Mouse (Mus musculus) CH12.LX (cell line): Measurements from ENCODE around the gene Ly6g5b. TPM values are rescaled to one million over a fixed set of nuclear protein-coding genes. Genes with fewer than 3 reads are reported as not detected.

Source experiments
- DNase-seq: peaks from one replicate; pipeline ENCODE4 v3.0.0-alpha.2; 2013; ENCODE audit errors: extremely low read depth
- H3K27ac ChIP-seq: 2 replicates; pipeline ENCODE4 v1.5.1; 2012; ENCODE audit warnings: low read depth, mild to moderate bottlenecking, control low read depth, moderate library complexity; ENCODE audit not compliant: insufficient read depth
- H3K27me3 ChIP-seq: replicated peaks from 2 replicates; pipeline ENCODE3; 2012; ENCODE audit warnings: inconsistent platforms
- H3K36me3 ChIP-seq, 2 experiments: replicated peaks in 1 of 2; 2 replicates each; pipeline versions ENCODE3 to v1.6.1; 2012; ENCODE audit warnings: inconsistent platforms in 1 of 2, low read length in 1 of 2, mild to moderate bottlenecking in 1 of 2, mixed read lengths in 1 of 2, moderate library complexity in 1 of 2; ENCODE audit not compliant: control insufficient read depth in 1 of 2, insufficient read depth in 1 of 2
- H3K4me1 ChIP-seq, 2 experiments: 2 replicates each; pipeline ENCODE4 v1.6.1; 2012; ENCODE audit warnings: inconsistent platforms in 1 of 2, moderate library complexity in 1 of 2; ENCODE audit not compliant: insufficient read depth in 2 of 2, control insufficient read depth in 1 of 2
- H3K4me2 ChIP-seq: 2 replicates; pipeline ENCODE4 v1.6.1; 2012; ENCODE audit warnings: low read depth, mild to moderate bottlenecking, control low read depth; ENCODE audit not compliant: poor library complexity, insufficient read depth, severe bottlenecking
- H3K4me3 ChIP-seq, 3 experiments: fragments of 150-350 bp in 1 of 3; sonication (generic) in 1 of 3; replicated peaks in 1 of 3; 2 replicates each; pipeline versions ENCODE3 to v1.5.1; 2011 to 2012; ENCODE audit warnings: low read depth in 2 of 3, low read length in 2 of 3, mild to moderate bottlenecking in 2 of 3, moderate library complexity in 2 of 3, control low read depth in 1 of 3, improper control_type of control experiment in 1 of 3, inconsistent platforms in 1 of 3, mixed read lengths in 1 of 3; ENCODE audit not compliant: poor library complexity in 1 of 3
- H3K79me2 ChIP-seq: replicated peaks from 2 replicates; pipeline ENCODE4 v1.6.1; 2012; ENCODE audit warnings: mild to moderate bottlenecking, moderate library complexity; ENCODE audit not compliant: control insufficient read depth, poor library complexity, insufficient read depth, severe bottlenecking; ENCODE audit errors: extremely low read depth
- H3K9ac ChIP-seq: 2 replicates; pipeline ENCODE4 v1.6.1; 2012; ENCODE audit warnings: low read depth, mild to moderate bottlenecking, control low read depth, moderate library complexity; ENCODE audit not compliant: insufficient read depth
- H3K9me3 ChIP-seq: replicated peaks from 2 replicates; pipeline ENCODE3; 2012; ENCODE audit warnings: low read length, inconsistent platforms, mixed read lengths
- CHD2 ChIP-seq: IDR thresholded peaks from 2 replicates; pipeline ENCODE4 v1.6.1; 2011; ENCODE audit warnings: low read length, improper control_type of control experiment
- CTCF ChIP-seq, 2 experiments: IDR thresholded peaks in 1 of 2; conservative IDR thresholded peaks in 1 of 2; 2 replicates each; pipeline ENCODE4 v1.5.1; 2011 to 2012; ENCODE audit warnings: low read depth in 2 of 2, low read length in 2 of 2, improper control_type of control experiment in 1 of 2, inconsistent platforms in 1 of 2, mild to moderate bottlenecking in 1 of 2, moderate library complexity in 1 of 2
- EP300 ChIP-seq: IDR thresholded peaks from 2 replicates; pipeline ENCODE4 v1.6.1; 2011; ENCODE audit warnings: low read length, improper control_type of control experiment
- GABPA ChIP-seq: IDR thresholded peaks from 2 replicates; pipeline ENCODE4 v1.6.1; 2012; ENCODE audit warnings: low read depth, low read length, improper control_type of control experiment, inconsistent platforms; ENCODE audit not compliant: insufficient replicate concordance
- IRF4 ChIP-seq: IDR thresholded peaks from 2 replicates; pipeline ENCODE4 v1.6.1; 2014; ENCODE audit warnings: low read depth, mild to moderate bottlenecking, inconsistent platforms, low read length, improper control_type of control experiment
- JUN ChIP-seq: IDR thresholded peaks from 2 replicates; pipeline ENCODE4 v1.6.1; 2011; ENCODE audit warnings: low read depth, mild to moderate bottlenecking, low read length, improper control_type of control experiment, moderate library complexity; ENCODE audit not compliant: insufficient read depth
- JUND ChIP-seq: conservative IDR thresholded peaks from 2 replicates; pipeline ENCODE4 v1.6.1; 2011; ENCODE audit warnings: low read depth, low read length, improper control_type of control experiment
- KAT2A ChIP-seq: IDR thresholded peaks from 2 replicates; pipeline ENCODE4 v1.6.1; 2012; ENCODE audit warnings: low read length, improper control_type of control experiment, inconsistent platforms; ENCODE audit not compliant: insufficient replicate concordance
- PAX5 ChIP-seq: IDR thresholded peaks from 2 replicates; pipeline ENCODE4 v1.6.1; 2012; ENCODE audit warnings: low read length, inconsistent platforms, mixed read lengths
- SIN3A ChIP-seq: IDR thresholded peaks from 2 replicates; pipeline ENCODE4 v1.6.1; 2012; ENCODE audit warnings: low read length, improper control_type of control experiment, inconsistent platforms
- USF1 ChIP-seq: IDR thresholded peaks from 2 replicates; pipeline ENCODE4 v1.6.1; 2014; ENCODE audit warnings: low read depth, mild to moderate bottlenecking, inconsistent platforms, low read length, improper control_type of control experiment
- ZMIZ1 ChIP-seq: IDR thresholded peaks from 2 replicates; pipeline ENCODE4 v1.6.1; 2012; ENCODE audit warnings: low read depth, mild to moderate bottlenecking, inconsistent platforms, low read length, improper control_type of control experiment
- ZNF384 ChIP-seq: IDR thresholded peaks from 2 replicates; pipeline ENCODE4 v1.6.1; 2012; ENCODE audit warnings: low read depth, low read length, improper control_type of control experiment, inconsistent platforms
- dilution Hi-C: fragments of 300-500 bp; cut with MboI; formaldehyde crosslinking; loops from 2 replicates; pipeline ENCODE4 v1.14.3; 2020; ENCODE audit warnings: low sequenced_read_pairs; ENCODE audit not compliant: extremely low pct_unique_long_range_greater_than_20kb, extremely low pct_ligation_motif_present
- in situ Hi-C: fragments of 300-500 bp; cut with MboI; formaldehyde crosslinking; loops from 3 replicates; pipeline ENCODE4 v1.14.3; 2019; ENCODE audit warnings: low sequenced_read_pairs, low pct_ligation_motif_present, low pct_unique_long_range_greater_than_20kb, mixed read lengths
- polyA plus RNA-seq: library from polyadenylated mRNA; unstranded; fragments of >175 nt; gene quantifications from 2 replicates; pipeline ENCODE4 v1.2.1, GENCODE M21; 2012; ENCODE audit warnings: low read depth; ENCODE audit not compliant: insufficient read length
- total RNA-seq, 2 experiments: library from RNA; depleted of rRNA; stranded (reverse); fragments of 300-350 nt in 1 of 2; fragments of >200 nt in 1 of 2; gene quantifications; 2 replicates each; pipeline ENCODE4 v1.2.3; 2012 to 2014

Ly6g5b gene
- total and polyA plus RNA-seq, 3 experiments, result 0.30 to 1.1 (median 0.91) TPM

DNA sequence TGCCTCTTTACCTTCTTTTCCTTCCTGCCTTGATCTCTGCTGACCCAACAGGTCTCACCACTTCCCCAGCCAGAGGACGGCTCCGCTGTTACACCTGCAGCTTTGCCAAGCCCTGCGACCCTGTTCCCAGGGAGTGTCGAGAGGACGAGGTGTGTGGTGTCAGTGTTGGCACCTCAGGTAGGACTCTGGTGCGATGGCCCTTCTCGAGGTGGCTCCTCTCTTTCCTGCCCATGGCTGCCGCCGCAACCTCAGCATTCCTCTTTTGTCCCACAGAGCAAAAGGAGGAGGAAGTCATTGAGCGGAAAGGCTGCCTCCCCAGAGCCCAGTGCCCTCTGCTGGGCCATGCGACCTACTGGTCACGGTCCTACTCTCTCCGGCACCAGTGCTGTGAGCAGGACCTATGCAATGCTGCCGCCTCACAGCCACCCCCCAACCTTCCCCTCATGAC lies 37.4 kb downstream of the Ly6g5b start, which contains the start of gene Ly6g6d:
Gene Ly6g6d (minus strand): TSS at position 280 of the 448 bp plus-strand sequence.
- no peaks in the 10 kb centered on the region for H3K9me3 ChIP-seq
- in situ Hi-C loops (no loop called here), dilution Hi-C loops (no loop called here)
- no peak within 1 kb of the TSS for H3K27ac ChIP-seq
- H3K4me2 ChIP-seq, result no peak within 1 kb of the TSS
- TF ChIP-seq SIN3A (no peak), PAX5 (no peak), USF1 (no peak), ZNF384 (no peak), CTCF (conservative IDR thresholded peaks at IDR 0.05 in 1 of 2, IDR thresholded peaks at IDR 0.05 in 1 of 2; ENCODE audit: low read depth in 2 of 2, low read length in 2 of 2) (no peak), ZMIZ1 (no peak), GABPA (no peak), EP300 (no peak), CHD2 (no peak), IRF4 (no peak)
- H3K36me3 ChIP-seq, result no peaks in the 10 kb centered on the region
- H3K79me2 ChIP-seq, result no peaks in the 10 kb centered on the region
- H3K4me3 ChIP-seq, result no peak within 1 kb of the TSS
- no peaks in the 10 kb centered on the region for H3K27me3 ChIP-seq
- H3K4me1 ChIP-seq, result peaks cover 14 to 22% of the 10 kb centered on the region in 2 experiments
- H3K9ac ChIP-seq, result no peak within 1 kb of the TSS
- DNase-seq, result no peak

DNA sequence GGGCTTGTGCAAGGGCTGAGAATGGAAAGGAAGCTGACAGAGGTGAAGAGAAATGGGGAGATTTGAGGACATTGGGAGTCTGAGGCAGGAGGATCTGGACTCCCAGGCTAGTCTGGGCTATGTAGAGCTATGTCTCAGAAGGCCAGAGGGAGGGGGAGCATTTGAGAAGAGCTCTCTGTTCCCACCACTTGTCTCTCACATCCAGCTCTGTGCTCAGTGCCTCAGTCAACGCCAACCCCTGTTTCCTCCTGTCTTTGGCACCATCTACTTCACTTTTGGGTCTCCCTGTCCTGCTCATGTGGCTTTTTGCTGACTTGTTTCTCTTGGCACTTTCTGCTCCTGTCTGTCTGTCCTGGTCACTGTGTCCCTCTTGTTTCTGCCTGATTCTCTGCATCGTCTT lies 37.9 kb downstream of the Ly6g5b start:
- H3K4me3 ChIP-seq, result no peak overlapping the region
- no peaks in the 10 kb centered on the region for H3K79me2 ChIP-seq
- TF ChIP-seq PAX5, result no peak
- no peak for TF ChIP-seq EP300
- TF ChIP-seq ZNF384, result no peak
- TF ChIP-seq KAT2A, result no peak
- no peak for TF ChIP-seq GABPA
- no peak for TF ChIP-seq JUN
- no peak for TF ChIP-seq JUND
- H3K4me2 ChIP-seq, result no peak overlapping the region
- no peaks in the 10 kb centered on the region for H3K36me3 ChIP-seq
- dilution Hi-C loops (no loop called here), in situ Hi-C loops (no loop called here)
- no peak for DNase-seq
- no peaks in the 10 kb centered on the region for H3K27me3 ChIP-seq
- H3K27ac ChIP-seq, result no peak overlapping the region
- no peak overlapping the region for H3K9ac ChIP-seq
- H3K9me3 ChIP-seq, result no peaks in the 10 kb centered on the region
- H3K4me1 ChIP-seq, result peaks cover 14 to 22% of the 10 kb centered on the region in 2 experiments
